In genomic region chr7:100673452-100673851, GRCm38 (mm10) we compare ENCODE assay signal across 21 mouse cellular contexts. TPM values are rescaled to one million over a fixed set of nuclear protein-coding genes. Genes with fewer than 3 reads are reported as not detected.
"Had no signal": no experiment of that assay in that cellular context is flagged by ENCODE, and none has a peak within 500 bp of the region (broad histone marks: within the 10 kb centered on the region; RNA-seq: fewer than 3 reads in every experiment).

No protein-coding gene starts in this region.

- H3K9me3 ChIP-seq: limb, embryonic 12.5 days; limb, embryonic 15.5 days; midbrain, embryonic 10.5 days; midbrain, embryonic 13.5 days; neural tube, embryonic 12.5 days; neural tube, embryonic 15.5 days; stomach, embryonic 15.5 days had no signal

- DNase-seq: kidney, postnatal 10 days; kidney, postnatal 36 days; left cerebral cortex, postnatal 4 days; liver, postnatal 0 days; lung, embryonic 14.5 days; retina, postnatal 1 day; right cerebral cortex, postnatal 25 days; spleen, adult 18-20 months; thymus, postnatal 25 days had no signal

- H3K4me3 ChIP-seq: limb, embryonic 12.5 days; limb, embryonic 15.5 days; midbrain, embryonic 10.5 days; midbrain, embryonic 13.5 days; neural tube, embryonic 12.5 days; neural tube, embryonic 15.5 days; stomach, embryonic 15.5 days had no signal

- H3K36me3 ChIP-seq: limb, embryonic 12.5 days; limb, embryonic 15.5 days; midbrain, embryonic 10.5 days; midbrain, embryonic 13.5 days; neural tube, embryonic 12.5 days; neural tube, embryonic 15.5 days; stomach, embryonic 15.5 days had no signal

- H3K4me1 ChIP-seq: limb, embryonic 12.5 days; limb, embryonic 15.5 days; neural tube, embryonic 12.5 days; neural tube, embryonic 15.5 days; stomach, embryonic 15.5 days had no signal

- H3K27ac ChIP-seq: limb, embryonic 12.5 days; limb, embryonic 15.5 days; liver, embryonic 14.5 days; macrophage; midbrain, embryonic 10.5 days; midbrain, embryonic 13.5 days; neural tube, embryonic 12.5 days; neural tube, embryonic 15.5 days; stomach, embryonic 15.5 days had no signal

- H3K9ac ChIP-seq: limb, embryonic 12.5 days; limb, embryonic 15.5 days; liver, embryonic 14.5 days; liver, postnatal 0 days; lung, embryonic 14.5 days; midbrain, embryonic 13.5 days; neural tube, embryonic 12.5 days; neural tube, embryonic 15.5 days; stomach, embryonic 15.5 days had no signal

- ATAC-seq: liver, postnatal 0 days; lung, postnatal 0 days; midbrain, embryonic 13.5 days had no signal

- H3K27me3 ChIP-seq: limb, embryonic 12.5 days; limb, embryonic 15.5 days; midbrain, embryonic 13.5 days; neural tube, embryonic 12.5 days; neural tube, embryonic 15.5 days; stomach, embryonic 15.5 days had no signal

- H3K4me2 ChIP-seq: limb, embryonic 12.5 days; limb, embryonic 15.5 days; liver, embryonic 11.5 days; lung, embryonic 14.5 days; midbrain, embryonic 13.5 days; neural tube, embryonic 12.5 days; neural tube, embryonic 15.5 days; stomach, embryonic 15.5 days had no signal

RNA-seq across cellular contexts. Expression of gene Plekhb1, which starts 11.2 kb away (rescaled TPM):
- total RNA-seq: megakaryocyte, adult 5-6 weeks had no signal
- polyA plus RNA-seq: macrophage had no signal
